ENCODE assay signal across 8 mouse cellular contexts in genomic region chr13:73446494-73446893, GRCm38 (mm10). TPM values are rescaled to one million over a fixed set of nuclear protein-coding genes. Genes with fewer than 3 reads are reported as not detected.
DNase-seq lines count a peak whose midpoint lies in the region; ATAC-seq and TF ChIP-seq lines count a peak whose summit lies in the region.

No protein-coding gene starts in this region.

- no peak overlapping the region for H3K9ac ChIP-seq in forebrain, embryonic 13.5 days
- H3K9ac ChIP-seq in forebrain, embryonic 12.5 days = no peak overlapping the region
- peak overlapping the region; percentile 69 for H3K9ac ChIP-seq in liver, embryonic 16.5 days (ENCODE audit: low read depth, low read length)
- no peak overlapping the region for H3K9ac ChIP-seq in stomach, postnatal 0 days (ENCODE audit: low read length)

- WGBS in forebrain, embryonic 13.5 days = 75% methylated on average over 4 of the region's 4 CpGs
- WGBS in forebrain, embryonic 12.5 days = 66% methylated on average over 4 of the region's 4 CpGs
- 61% methylated on average over 4 of the region's 4 CpGs for WGBS in liver, embryonic 16.5 days (ENCODE audit: insufficient replicate concordance)
- WGBS in stomach, postnatal 0 days = 54% methylated on average over 4 of the region's 4 CpGs

- no peak for TF ChIP-seq CTCF in stomach, postnatal 0 days (IDR thresholded peaks at IDR 0.05; ENCODE audit: low read depth)

- H3K27ac ChIP-seq in forebrain, embryonic 13.5 days = no peak overlapping the region
- H3K27ac ChIP-seq in forebrain, embryonic 12.5 days = no peak overlapping the region
- peak overlapping the region; percentile 98 for H3K27ac ChIP-seq in liver, embryonic 16.5 days (ENCODE audit: low read length)
- peak overlapping the region; percentile 49; the same call in 1 of the 2 replicates for H3K27ac ChIP-seq in stomach, postnatal 0 days (replicated peaks)

- H3K36me3 ChIP-seq in forebrain, embryonic 13.5 days (ENCODE audit: poor library complexity, severe bottlenecking) = no peaks in the 10 kb centered on the region
- H3K36me3 ChIP-seq in forebrain, embryonic 12.5 days (replicated peaks) = no peaks in the 10 kb centered on the region
- H3K36me3 ChIP-seq in liver, embryonic 16.5 days (ENCODE audit: control insufficient read depth, insufficient read depth) = no peaks in the 10 kb centered on the region
- no peaks in the 10 kb centered on the region for H3K36me3 ChIP-seq in stomach, postnatal 0 days (ENCODE audit: control insufficient read depth, insufficient read depth, low read length)

- H3K4me1 ChIP-seq in forebrain, embryonic 13.5 days = no peaks in the 10 kb centered on the region
- H3K4me1 ChIP-seq in forebrain, embryonic 12.5 days = no peaks in the 10 kb centered on the region
- peaks cover 76% of the 10 kb centered on the region for H3K4me1 ChIP-seq in liver, embryonic 16.5 days (ENCODE audit: control insufficient read depth, low read depth, low read length)
- no peaks in the 10 kb centered on the region for H3K4me1 ChIP-seq in stomach, postnatal 0 days (replicated peaks; ENCODE audit: control insufficient read depth, insufficient read depth)

- peak; percentile 41 to 59 for DNase-seq in right cerebral cortex, postnatal 10 days (ENCODE audit: low spot score in 2 of 2)
- no peak for DNase-seq in right cerebral cortex, postnatal 14 days
- DNase-seq in stomach, postnatal 0 days (ENCODE audit: low spot score) = peak; percentile 68
- no peak for DNase-seq in adipocyte (ENCODE audit: low spot score)
- no peak for DNase-seq in gastrocnemius, postnatal 4 days (ENCODE audit: low spot score in 2 of 2)

- peak; percentile 61; the same call in 1 of the 2 replicates for ATAC-seq in forebrain, embryonic 13.5 days
- no peak for ATAC-seq in forebrain, embryonic 12.5 days (ENCODE audit: low FRiP score)
- ATAC-seq in liver, embryonic 16.5 days (ENCODE audit: low read depth) = no peak
- peak; percentile 89 for ATAC-seq in stomach, postnatal 0 days (ENCODE audit: low FRiP score, low TSS enrichment)

- no peaks in the 10 kb centered on the region for H3K27me3 ChIP-seq in forebrain, embryonic 13.5 days
- peaks cover 3% of the 10 kb centered on the region; the same call in 1 of the 2 replicates for H3K27me3 ChIP-seq in forebrain, embryonic 12.5 days
- H3K27me3 ChIP-seq in liver, embryonic 16.5 days (ENCODE audit: control insufficient read depth, insufficient read depth, low read depth, low read length) = no peaks in the 10 kb centered on the region
- H3K27me3 ChIP-seq in stomach, postnatal 0 days (ENCODE audit: control insufficient read depth, insufficient read depth, low read length) = no peaks in the 10 kb centered on the region

- no peak for TF ChIP-seq EP300 in stomach, postnatal 0 days (optimal IDR thresholded peaks at IDR 0.05)

- H3K4me2 ChIP-seq in forebrain, embryonic 13.5 days = no peak overlapping the region
- H3K4me2 ChIP-seq in forebrain, embryonic 12.5 days = no peak overlapping the region
- H3K4me2 ChIP-seq in liver, embryonic 16.5 days (ENCODE audit: low read depth, low read length) = peak overlapping the region; percentile 78
- H3K4me2 ChIP-seq in stomach, postnatal 0 days (replicated peaks; ENCODE audit: low read depth) = no peak overlapping the region

- H3K4me3 ChIP-seq in forebrain, embryonic 13.5 days = no peak overlapping the region
- no peak overlapping the region for H3K4me3 ChIP-seq in forebrain, embryonic 12.5 days (replicated peaks)
- peak overlapping the region; percentile 44 for H3K4me3 ChIP-seq in liver, embryonic 16.5 days (ENCODE audit: low read depth, low read length)
- no peak overlapping the region for H3K4me3 ChIP-seq in stomach, postnatal 0 days (ENCODE audit: low read depth, low read length)

- H3K9me3 ChIP-seq in forebrain, embryonic 13.5 days (replicated peaks) = no peaks in the 10 kb centered on the region
- no peaks in the 10 kb centered on the region for H3K9me3 ChIP-seq in forebrain, embryonic 12.5 days
- no peaks in the 10 kb centered on the region for H3K9me3 ChIP-seq in liver, embryonic 16.5 days (replicated peaks; ENCODE audit: control insufficient read depth, low read length)
- H3K9me3 ChIP-seq in stomach, postnatal 0 days (ENCODE audit: control insufficient read depth, low read length) = no peaks in the 10 kb centered on the region

RNA-seq across cellular contexts. Expression of gene Lpcat1, which starts 20.5 kb away (rescaled TPM):
- polyA plus RNA-seq in forebrain, embryonic 13.5 days (2015; fragmentation: Nextera tagmentation; extraction: Ambion mirVana) = 48.5 and 52.3 TPM in 2 replicates
- 65.9 and 67.0 TPM in 2 replicates for polyA plus RNA-seq in forebrain, embryonic 12.5 days (2016; fragmentation: Nextera tagmentation; extraction: Ambion mirVana)
- polyA plus RNA-seq in liver, embryonic 16.5 days (2015; fragmentation: Nextera tagmentation; extraction: Ambion mirVana) = 59.4 and 64.7 TPM in 2 replicates
- polyA plus RNA-seq in stomach, postnatal 0 days (2015; fragmentation: Nextera tagmentation; extraction: Ambion mirVana) = 8.5 and 8.6 TPM in 2 replicates
- total RNA-seq in gastrocnemius, postnatal 4 days (2021) = 10 to 100 TPM; 17.8 to 19.0 TPM

Comparison
In these comparisons a context has a peak if more than half of its experiments do, and no peak if none do; other contexts are left out.
1. ATAC-seq: peak in forebrain, embryonic 13.5 days (single experiment) and stomach, postnatal 0 days (single experiment); none in forebrain, embryonic 12.5 days (single experiment) and liver, embryonic 16.5 days (single experiment).
2. DNase-seq: peak in right cerebral cortex, postnatal 10 days (2 of 2) and stomach, postnatal 0 days (single experiment); none in right cerebral cortex, postnatal 14 days (single experiment), adipocyte (single experiment) and gastrocnemius, postnatal 4 days (0 of 2).
3. H3K27ac ChIP-seq: peak in liver, embryonic 16.5 days (single experiment) and stomach, postnatal 0 days (single experiment); none in forebrain, embryonic 13.5 days (single experiment) and forebrain, embryonic 12.5 days (single experiment).